In genomic region chr16:67346621-67347290, GRCm38 (mm10) we compare ENCODE assay signal across 16 mouse cellular contexts.
DNase-seq lines count a peak whose midpoint lies in the region; TF ChIP-seq lines count a peak whose summit lies in the region.
"Had no signal": no experiment of that assay in that cellular context is flagged by ENCODE, and none has a peak within 500 bp of the region (broad histone marks: within the 10 kb centered on the region; RNA-seq: fewer than 3 reads in every experiment).

No protein-coding gene starts in this region.

- no peaks in the 10 kb centered on the region for H3K9me3 ChIP-seq in heart, embryonic 10.5 days
- H3K9me3 ChIP-seq: embryonic facial prominence, embryonic 10.5 days; liver, embryonic 13.5 days; stomach, embryonic 15.5 days had no signal

- no peaks in the 10 kb centered on the region for H3K27me3 ChIP-seq in heart, embryonic 10.5 days (ENCODE audit: insufficient read depth, poor library complexity, severe bottlenecking)
- H3K27me3 ChIP-seq: liver, embryonic 13.5 days; Patski; stomach, embryonic 15.5 days had no signal

- peak overlapping the region; percentile 2; the same call in 1 of the 2 replicates for H3K4me3 ChIP-seq in layer of hippocampus, adult 2 months
- H3K4me3 ChIP-seq in heart, embryonic 10.5 days, result no peak overlapping the region
- H3K4me3 ChIP-seq: embryonic facial prominence, embryonic 10.5 days; liver, embryonic 13.5 days; stomach, embryonic 15.5 days had no signal

- peak; percentile 24 for DNase-seq in embryo, embryonic 11 days
- no peak for DNase-seq in embryo, embryonic 9.5 days (ENCODE audit: extremely low spot score)
- no peak for DNase-seq in layer of hippocampus, adult 2 months (ENCODE audit: low spot score in 2 of 2)
- DNase-seq in layer of hippocampus, postnatal 36 days, result no peak
- DNase-seq in cerebellum, adult 11 months, result peak; percentile 17
- DNase-seq in cerebellum, postnatal 36 days, result peak; percentile 42 to 46
- no peak for DNase-seq in heart, embryonic 10.5 days (ENCODE audit: low spot score)
- no peak for DNase-seq in layer of hippocampus, adult 18-20 months (ENCODE audit: low spot score in 2 of 2)
- DNase-seq: heart, adult 11 months; kidney, adult 18-20 months; liver, embryonic 13.5 days; lung, postnatal 14 days; thymus, postnatal 14 days had no signal

- no peaks in the 10 kb centered on the region for H3K36me3 ChIP-seq in heart, embryonic 10.5 days
- H3K36me3 ChIP-seq: embryonic facial prominence, embryonic 10.5 days; liver, embryonic 13.5 days; stomach, embryonic 15.5 days had no signal

- TF ChIP-seq CTCF in layer of hippocampus, adult 2 months (conservative IDR thresholded peaks at IDR 0.05), result no peak

- H3K27ac ChIP-seq in layer of hippocampus, adult 2 months, result peak overlapping the region; percentile 72
- no peak overlapping the region for H3K27ac ChIP-seq in heart, embryonic 10.5 days
- H3K27ac ChIP-seq: embryonic facial prominence, embryonic 10.5 days; liver, embryonic 13.5 days; stomach, embryonic 15.5 days had no signal

- H3K4me1 ChIP-seq in heart, embryonic 10.5 days, result no peaks in the 10 kb centered on the region
- H3K4me1 ChIP-seq: embryonic facial prominence, embryonic 10.5 days; liver, embryonic 13.5 days; stomach, embryonic 15.5 days had no signal

- WGBS in heart, embryonic 10.5 days, result 73% methylated on average over 10 of the region's 10 CpGs

Comparison
In these comparisons a context has a peak if more than half of its experiments do, and no peak if none do; other contexts are left out.
1. DNase-seq: peak in embryo, embryonic 11 days (single experiment), cerebellum, adult 11 months (single experiment) and cerebellum, postnatal 36 days (2 of 2); none in embryo, embryonic 9.5 days (single experiment), layer of hippocampus, adult 2 months (0 of 2), layer of hippocampus, postnatal 36 days (0 of 2), heart, embryonic 10.5 days (single experiment) and layer of hippocampus, adult 18-20 months (0 of 2).